Mouse (Mus musculus): ENCODE data around the gene Rab26. TPM values are rescaled to one million over a fixed set of nuclear protein-coding genes. Genes with fewer than 3 reads are reported as not detected.

The Rab26 gene
- under 1 TPM; 0.52 to 0.64 TPM for total RNA-seq (2021)
- long read RNA-seq, experiment 1, partial matches to known transcripts, result 0 of 2 reads
- long read RNA-seq, experiment 1, other reads (novel, unspliced or antisense), result 1 of 2 reads
- long read RNA-seq, experiment 2, partial matches to known transcripts, result 0 of 1 reads
- long read RNA-seq, experiment 2, other reads (novel, unspliced or antisense), result 1 of 1 reads

DNA sequence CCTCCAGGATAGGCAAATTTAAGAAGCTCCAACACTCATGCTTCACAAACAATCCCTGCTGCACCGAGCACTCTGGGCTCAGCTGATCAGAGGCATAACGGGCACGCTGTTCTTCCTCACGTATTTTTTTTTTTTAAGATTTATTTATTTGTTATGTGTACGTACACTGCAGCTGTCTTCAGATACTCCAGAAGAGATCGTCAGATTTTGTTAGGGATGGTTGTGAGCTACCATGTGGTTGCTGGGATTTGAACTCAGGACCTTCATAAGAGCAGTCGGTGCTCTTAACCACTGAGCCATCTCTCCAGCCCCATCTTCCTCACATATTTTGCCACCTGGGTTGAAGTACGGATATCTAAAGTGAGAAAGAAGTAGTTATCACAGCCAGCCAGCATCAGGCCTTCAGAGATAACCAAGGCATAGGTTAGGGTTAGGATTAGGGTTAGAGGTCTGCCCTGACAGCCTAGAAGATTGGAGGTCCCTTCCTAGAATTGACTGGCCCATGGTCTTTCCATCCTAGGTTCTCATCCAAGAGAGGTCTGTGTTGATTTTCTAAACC is at the start of gene Rab26:
Gene Rab26, minus strand, starts transcription at position 51 of the 559 bp plus-strand sequence.
- DNase-seq (ENCODE audit: low spot score in 2 of 2), result no peak

DNA sequence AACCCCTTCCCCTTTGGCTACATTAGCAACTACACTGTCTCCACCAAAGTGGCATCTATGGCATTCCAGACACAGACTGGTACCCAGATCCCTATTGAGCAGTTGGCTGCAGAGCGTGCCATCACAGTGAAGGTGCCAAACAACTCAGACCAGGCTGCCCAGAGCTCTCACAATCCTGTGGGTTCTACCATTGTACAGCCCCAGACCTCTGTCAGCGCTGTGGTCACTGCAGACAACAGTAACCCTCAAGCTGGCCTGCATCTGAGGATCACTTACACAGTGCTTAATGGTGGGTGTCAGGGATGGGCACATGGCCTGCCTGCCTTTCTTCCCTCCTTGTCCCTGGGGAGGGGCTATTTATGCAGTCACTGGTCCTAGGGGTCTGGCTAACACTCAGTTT is 46.3 kb upstream of the Rab26 start:
- no peak for DNase-seq (ENCODE audit: low spot score in 2 of 2)

DNA sequence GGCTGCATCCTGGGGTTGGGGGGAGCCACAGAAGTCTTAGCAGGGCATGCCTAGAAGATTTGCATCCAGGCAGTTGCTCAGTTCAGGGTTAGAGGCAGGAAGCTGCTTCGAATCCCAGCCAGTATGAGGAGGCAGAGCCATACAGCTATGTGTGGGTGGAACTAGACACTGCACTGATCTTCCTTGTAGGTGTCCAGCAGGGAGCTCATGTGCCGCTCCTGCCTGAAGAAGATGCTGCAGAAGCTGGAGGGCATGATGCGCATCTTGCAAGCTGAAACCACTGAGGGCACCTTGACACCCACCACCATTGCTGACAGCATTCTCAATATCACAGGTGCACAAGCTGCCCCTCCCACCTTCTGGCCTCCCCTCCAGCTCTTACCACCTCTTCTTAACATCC is 45.5 kb upstream of the Rab26 start:
- DNase-seq (ENCODE audit: low spot score in 2 of 2), result no peak

DNA sequence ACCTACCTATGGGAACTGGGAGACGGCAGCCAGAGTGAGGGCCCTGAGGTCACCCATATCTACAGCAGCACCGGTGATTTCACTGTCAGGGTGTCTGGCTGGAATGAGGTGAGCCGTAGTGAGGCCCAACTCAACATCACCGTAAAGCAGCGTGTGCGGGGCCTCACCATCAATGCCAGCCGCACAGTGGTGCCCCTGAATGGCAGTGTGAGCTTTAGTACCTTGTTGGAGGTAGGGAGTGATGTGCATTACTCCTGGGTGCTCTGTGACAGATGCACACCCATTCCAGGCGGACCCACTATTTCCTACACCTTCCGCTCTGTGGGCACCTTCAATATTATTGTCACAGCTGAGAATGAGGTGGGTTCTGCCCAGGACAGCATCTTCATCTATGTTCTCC is 39.8 kb upstream of the Rab26 start:
- DNase-seq (ENCODE audit: low spot score in 2 of 2), result no peak

DNA sequence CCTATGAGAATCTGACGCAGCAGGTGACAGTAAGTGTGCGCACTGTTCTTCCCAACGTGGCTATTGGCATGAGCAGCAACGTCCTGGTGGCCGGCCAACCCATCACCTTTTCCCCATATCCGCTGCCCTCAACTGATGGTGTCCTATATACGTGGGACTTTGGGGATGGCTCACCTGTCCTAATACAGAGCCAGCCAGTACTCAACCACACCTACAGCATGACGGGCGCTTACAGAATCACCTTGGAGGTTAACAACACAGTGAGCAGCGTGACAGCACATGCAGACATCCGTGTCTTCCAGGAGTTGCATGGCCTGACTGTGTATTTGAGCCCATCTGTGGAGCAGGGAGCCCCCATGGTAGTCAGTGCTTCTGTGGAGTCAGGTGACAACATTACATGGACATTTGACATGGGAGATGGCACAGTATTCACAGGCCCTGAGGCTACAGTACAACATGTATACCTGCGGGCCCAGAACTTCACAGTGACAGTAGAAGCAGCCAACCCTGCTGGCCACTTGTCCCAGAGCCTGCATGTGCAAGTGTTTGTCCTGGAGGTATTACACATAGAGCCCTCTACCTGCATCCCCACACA is 38.7 kb upstream of the Rab26 start:
- DNase-seq (ENCODE audit: low spot score in 2 of 2), result no peak

DNA sequence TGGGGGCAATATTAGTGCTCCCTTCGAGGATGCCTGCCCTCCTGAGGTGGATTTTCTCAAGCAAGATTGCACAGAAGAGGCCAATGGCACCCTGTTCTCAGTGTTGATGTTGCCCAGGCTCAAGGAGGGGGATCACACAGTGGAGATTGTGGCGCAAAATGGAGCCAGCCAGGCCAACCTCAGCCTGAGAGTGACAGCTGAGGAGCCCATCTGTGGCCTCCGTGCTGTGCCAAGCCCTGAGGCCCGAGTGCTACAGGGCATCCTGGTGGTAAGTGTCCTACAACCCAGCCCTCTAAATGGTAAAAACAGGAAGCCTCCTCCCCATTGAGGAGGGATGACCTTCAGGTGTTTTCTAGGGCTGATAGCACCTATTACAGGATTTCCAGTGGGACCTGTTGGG is 35.8 kb upstream of the Rab26 start:
- DNase-seq (ENCODE audit: low spot score in 2 of 2), result no peak

DNA sequence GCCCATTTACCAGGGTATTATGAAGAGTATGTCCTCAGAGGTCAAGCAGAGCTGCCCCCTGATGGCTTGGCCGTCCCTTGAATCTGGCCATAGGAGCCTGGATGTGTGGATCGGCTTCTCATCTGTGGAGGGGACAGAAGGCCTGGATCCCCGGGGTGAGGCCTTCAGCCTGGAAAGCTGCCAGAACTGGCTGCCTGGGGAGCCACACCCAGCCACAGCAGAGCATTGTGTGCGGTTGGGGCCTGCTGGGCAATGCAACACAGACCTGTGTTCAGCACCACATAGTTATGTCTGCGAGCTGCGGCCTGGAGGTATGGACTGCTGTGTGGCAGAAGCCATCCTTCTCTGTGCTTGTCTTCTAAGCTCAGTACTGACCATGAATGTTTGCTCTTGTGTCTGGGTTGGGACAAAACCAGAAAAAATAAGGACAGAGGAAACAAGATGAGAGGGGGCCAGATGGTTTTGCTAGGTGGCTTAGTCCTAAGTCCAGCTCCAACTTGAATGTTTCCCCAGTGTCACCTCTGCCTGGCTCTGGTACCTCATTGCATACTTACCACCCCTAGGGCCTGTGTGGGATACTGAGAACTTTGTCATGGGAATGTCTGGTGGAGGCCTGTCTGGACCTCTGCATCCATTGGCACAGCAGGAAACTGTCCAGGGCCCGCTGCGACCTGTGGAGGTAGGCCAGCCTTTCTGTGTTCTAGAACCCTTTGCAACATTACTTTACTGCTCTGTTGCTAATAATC is 33.2 kb upstream of the Rab26 start:
- DNase-seq (ENCODE audit: low spot score in 2 of 2), result peak in 1 of 2 experiments; percentile 18

DNA sequence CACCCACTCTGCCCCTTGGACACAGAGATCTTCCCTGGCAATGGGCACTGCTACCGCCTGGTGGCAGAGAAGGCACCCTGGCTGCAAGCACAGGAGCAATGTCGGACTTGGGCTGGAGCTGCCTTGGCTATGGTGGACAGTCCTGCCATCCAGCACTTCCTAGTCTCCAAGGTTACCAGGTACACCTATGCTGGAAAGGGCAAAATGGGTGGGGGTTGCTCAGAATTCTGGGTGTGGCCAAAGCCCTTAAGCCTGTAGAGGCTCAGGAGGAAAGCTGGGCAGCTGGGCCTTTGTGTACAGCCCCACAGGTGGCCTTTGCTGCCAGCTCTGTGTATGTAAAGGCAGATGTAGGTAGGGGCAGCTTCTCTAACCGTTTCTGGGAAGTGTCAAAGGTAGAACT is 31.8 kb upstream of the Rab26 start:
- peak in 1 of 2 experiments; percentile 15 for DNase-seq (ENCODE audit: low spot score in 2 of 2)

DNA sequence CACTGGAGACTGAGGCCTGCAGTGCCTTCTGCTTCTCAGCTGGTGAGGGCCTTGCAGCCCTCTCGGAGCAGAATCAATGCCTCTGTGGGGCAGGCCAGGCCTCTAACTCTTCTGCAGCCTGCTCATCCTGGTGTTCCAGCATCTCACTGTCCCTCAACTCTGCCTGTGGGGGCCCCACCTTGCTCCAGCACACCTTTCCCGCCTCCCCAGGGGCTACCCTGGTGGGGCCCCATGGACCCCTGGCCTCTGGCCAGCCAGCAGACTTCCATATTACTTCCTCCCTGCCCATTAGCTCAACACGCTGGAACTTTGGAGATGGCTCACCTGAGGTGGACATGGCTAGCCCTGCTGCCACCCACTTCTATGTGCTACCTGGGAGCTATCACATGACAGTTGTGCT is 31.1 kb upstream of the Rab26 start:
- no peak for DNase-seq (ENCODE audit: low spot score in 2 of 2)

DNA sequence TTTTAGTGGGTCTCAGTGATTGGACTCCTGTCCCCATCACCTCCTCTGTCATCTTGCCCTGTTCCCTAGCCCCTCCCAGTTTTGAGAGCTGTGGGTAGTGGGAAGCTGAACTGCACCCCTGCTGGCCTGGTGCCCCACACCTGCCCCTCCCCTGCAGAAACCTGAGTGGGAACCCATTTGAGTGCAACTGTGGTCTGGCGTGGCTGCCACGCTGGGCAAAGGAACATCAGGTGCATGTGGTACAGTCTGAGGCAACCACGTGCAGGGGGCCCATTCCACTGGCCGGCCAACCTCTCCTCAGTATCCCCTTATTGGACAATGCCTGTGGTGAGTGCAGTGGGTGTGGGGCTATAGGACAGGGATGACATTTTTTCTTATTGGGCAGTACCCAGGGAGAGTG is 30.4 kb upstream of the Rab26 start:
- DNase-seq (ENCODE audit: low spot score in 2 of 2), result no peak

DNA sequence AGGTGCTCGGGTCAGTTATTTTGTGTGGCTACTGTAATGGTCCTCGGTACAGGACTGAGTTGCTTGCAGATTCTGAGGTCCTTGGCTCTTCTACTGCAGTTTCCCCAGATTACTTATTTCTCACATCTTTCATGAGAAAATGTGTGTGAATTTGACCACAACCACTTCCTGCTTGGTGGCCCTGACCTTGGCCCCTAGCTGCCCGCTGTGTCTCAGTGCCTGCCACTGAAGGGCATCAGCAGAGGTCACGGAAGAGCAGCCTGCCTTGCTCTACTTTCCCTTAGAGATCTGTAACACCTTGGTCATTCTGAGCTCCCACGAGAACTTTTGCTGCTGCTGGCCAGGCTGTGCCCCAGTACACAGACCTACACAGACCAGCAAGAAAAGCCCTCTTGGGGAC is 29.6 kb upstream of the Rab26 start:
- no peak for DNase-seq (ENCODE audit: low spot score in 2 of 2)

DNA sequence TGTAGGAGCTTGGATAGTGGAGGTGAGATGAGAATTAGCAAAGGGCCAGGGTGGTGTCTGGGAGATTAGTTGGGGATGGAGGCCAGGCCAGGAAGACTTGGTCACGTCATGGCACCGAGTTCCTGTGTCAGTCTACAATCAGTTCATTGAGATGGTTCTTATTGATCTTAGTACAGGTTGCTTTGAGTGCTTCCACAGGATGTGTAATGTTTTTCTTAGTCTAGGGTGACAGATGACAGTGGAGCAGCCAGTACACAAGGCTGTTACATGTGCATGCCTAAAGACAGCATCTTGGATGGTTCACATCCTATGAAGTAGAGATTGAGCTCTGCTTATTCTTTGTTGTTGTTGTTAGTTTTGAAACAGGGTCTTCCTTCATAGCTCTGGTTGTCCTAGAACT is 27.6 kb upstream of the Rab26 start:
- no peak for DNase-seq (ENCODE audit: low spot score in 2 of 2)

DNA sequence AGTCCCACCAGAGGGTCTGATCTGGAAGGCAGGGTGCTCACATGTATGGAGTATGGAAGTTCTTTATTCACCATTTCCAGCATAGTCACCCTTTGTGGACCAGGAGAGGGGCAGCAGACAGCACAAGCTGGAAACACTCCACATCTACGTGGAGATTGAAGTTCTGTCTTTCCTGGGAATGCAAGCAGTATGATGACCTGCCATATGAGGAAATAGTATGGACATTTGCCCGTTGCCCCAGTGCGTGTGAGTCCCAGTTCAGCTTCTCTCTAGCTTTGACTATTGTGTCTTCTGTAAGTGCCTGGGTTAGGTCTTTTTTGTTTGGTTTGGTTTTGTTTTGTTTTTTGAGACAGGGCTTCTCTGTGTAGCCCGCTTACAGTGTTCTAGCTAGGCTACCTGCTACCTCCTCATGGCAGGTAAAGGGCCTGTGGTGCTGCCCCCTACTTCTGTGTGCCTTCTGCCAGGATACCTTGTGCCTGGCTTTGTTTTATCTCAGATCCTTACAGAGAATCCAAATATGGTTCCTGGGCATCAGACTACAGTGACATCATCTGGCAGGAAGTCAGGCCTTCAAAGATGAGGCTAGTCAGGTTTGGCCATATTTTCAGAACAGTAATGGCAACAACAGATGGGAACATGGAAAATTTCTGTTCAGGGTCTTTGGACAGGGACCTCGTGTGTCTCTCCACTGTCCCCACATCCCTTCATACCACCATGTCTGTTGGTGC is 26.5 kb upstream of the Rab26 start:
- peak in 1 of 2 experiments; percentile 9 for DNase-seq (ENCODE audit: low spot score in 2 of 2)

DNA sequence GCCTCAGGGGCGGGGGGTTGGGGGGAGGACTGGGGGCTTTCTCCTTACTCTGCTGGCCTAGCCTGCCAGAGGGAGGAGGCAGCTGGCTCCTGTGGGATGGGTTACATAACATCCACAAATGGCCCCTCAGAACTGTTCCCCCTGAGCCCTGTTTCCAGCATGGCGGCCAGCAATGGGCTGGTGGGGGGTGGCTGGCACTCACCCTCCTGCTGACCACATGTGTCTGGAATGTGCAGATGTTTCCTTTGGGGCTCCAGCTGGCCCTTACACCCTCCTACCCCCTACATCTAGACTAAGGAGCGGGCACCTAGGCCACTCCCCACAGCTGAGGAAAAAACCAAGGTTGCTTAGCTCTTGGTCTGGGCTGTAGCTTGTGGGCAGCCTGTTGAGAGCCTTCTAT is 25.1 kb upstream of the Rab26 start:
- DNase-seq (ENCODE audit: low spot score in 2 of 2), result peak; percentile 26 to 54

DNA sequence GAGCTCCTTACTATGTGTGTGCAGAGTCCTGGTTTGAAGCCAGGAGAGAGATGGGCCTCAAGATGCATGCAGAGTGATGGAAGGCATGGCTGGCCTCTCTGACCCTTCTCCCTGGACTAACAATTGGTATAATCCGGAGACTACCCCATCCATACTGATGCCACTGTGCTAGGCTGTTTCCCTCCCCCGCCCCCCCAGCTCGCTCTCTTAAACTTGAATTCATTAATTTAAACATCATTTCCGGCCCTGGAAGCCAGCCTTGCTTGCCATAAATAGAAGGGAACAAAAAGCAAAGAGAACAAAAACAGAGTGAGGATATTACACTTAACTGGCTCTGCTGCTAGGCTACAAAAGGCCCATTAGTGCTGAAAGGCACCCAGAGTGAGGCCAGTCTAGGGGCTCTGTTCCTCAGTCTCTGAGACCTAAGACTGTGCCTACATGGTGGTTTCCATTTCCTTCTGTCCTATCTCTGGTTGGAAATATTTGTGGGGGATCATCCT is 24.6 kb upstream of the Rab26 start:
- peak in 1 of 2 experiments; percentile 11 for DNase-seq (ENCODE audit: low spot score in 2 of 2)

DNA sequence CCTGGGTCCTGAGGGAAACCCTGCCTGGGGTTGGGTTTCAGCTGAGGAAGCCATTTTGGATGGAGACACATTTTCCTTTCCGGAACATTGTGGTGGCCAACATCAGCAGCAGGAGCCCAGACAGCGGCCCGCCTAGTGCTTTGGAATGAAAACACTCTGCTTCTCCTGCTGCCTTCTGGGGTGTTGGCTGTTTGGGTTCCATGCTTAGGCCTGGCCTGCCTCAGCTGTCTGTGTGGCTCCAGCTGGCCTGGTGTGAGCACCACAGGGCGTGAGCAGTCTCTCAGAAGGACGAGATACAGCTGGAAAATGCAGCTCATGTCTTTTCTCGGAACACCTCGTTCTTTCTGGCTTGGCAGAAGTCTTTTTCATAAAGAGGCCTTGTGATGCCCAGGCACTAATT is 23.1 kb upstream of the Rab26 start:
- peak; percentile 15 to 51 for DNase-seq (ENCODE audit: low spot score in 2 of 2)

DNA sequence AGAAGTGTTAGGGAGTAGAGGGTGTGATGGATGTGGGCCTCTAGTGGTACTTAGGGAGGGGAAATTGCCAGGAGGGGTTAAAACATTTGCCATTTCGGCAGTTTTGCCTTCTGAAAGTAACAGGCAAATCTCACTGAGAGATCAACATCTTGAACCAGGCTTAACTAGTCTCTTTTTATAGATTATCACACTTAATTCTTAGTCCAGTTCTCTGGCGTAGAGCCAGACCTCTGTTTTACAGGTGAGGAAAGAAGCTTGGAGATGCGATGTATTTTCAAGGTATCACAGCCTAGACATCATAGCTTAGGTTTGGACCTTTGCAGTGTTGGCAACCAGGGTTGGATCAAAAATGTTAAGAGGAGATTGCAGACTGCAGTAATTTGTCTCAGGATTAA is 17.0 kb upstream of the Rab26 start:
- DNase-seq (ENCODE audit: low spot score in 2 of 2), result peak in 1 of 2 experiments; percentile 7

DNA sequence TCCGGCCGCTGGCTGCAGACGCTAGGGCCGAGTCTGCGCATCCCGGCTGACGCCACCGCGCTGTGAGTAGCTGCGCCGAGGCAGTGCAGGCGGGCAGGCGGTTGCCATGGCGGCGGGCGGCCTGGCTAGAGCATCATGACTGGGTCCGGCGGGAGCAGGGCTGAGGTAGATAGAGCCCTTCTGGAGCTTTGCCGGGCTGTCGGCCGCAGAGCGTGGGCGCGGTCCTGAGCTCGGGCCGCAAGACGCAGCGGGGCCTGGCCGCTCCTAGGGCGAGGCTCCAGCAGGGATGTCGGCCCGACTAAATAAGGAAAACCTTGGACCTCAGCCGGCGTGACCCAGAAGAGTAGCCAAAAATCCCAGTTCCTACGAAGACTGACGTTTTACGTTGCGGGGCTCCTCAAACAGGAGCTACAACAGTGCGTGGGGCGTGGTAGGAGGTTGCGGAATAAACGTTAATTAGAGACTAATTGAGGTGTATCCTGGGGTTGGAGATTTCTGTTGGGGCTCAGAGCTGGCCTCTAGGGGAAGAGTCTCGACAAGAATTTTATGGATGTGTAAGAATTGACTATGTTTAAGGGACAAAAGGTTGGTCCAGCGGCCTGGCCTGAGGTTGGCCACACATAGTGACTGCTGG is 16.5 kb upstream of the Rab26 start:
- peak; percentile 63 to 86 for DNase-seq (ENCODE audit: low spot score in 2 of 2)

DNA sequence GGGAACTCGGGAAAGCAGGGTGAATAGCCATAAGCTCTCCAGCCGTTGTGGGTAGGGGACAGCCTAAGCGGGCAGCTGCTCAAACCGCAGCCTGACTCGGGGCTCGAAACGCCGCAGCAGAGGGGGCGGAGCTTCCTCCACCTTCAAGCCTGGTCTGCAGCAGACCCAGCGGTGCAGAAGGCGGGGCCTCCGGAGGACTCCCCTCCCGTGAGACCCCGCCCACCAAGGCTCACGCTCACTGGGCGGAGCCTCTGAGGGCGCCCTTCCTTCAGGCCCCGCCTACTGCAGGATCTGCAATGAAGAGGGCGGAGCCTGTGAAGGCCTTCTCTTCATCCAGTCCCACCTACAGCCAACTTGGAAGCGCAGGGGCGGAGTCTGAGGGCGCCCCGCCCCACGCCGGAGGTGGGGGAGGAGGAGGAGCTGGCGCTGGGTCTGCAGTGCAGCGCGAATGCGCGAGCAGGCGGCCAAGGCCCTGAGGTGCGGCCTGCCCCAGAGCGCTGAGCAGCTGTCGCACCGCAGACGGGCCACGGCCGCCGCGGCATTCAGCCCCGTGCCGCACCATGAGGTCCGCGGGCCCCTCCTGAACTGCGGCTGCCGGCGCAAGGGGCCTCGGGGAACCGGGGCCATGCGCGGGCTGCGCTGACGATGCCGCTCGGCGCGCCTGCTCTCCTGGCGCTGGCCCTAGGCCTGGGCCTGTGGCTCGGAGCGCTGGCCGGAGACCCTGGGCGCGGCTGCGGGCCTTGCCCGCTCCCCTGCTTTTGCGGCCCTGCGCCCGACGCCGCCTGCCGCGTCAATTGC is 15.8 kb upstream of the Rab26 start, which contains the start of gene Pkd1:
Gene Pkd1, plus strand, starts transcription at position 217 of the 798 bp plus-strand sequence.
- peak; percentile 97 to 98 for DNase-seq (ENCODE audit: low spot score in 2 of 2)

All from gastrocnemius, postnatal 4 days (tissue).